Mouse (Mus musculus) liver, postnatal 0 days (tissue): ENCODE measurements around the gene Bace1. TPM values are rescaled to one million over a fixed set of nuclear protein-coding genes. Genes with fewer than 3 reads are reported as not detected.

Experiments
- ATAC-seq: fragments of 200-750 bp; cut with Nextera tagmentation; 2 replicates; pipeline ENCODE4 v1.8.0; 2017; ENCODE audit warnings: mild to moderate bottlenecking, moderate library complexity
- DNase-seq: peaks from one replicate; pipeline ENCODE4 v3.0.0-alpha.2; 2016
- H3K27ac ChIP-seq: fragments of 300-500 bp; sonication (generic); 2 replicates; pipeline ENCODE4 v1.5.1; 2014; ENCODE audit warnings: antibody characterized with exemption, moderate library complexity, mild to moderate bottlenecking, low read depth
- H3K27me3 ChIP-seq: fragments of 300-500 bp; sonication (generic); 2 replicates; pipeline ENCODE4 v1.6.1; 2014; ENCODE audit warnings: low read length, control low read depth, mixed read lengths; ENCODE audit not compliant: insufficient read depth
- H3K36me3 ChIP-seq: fragments of 300-500 bp; sonication (generic); replicated peaks from 2 replicates; pipeline ENCODE4 v1.6.1; 2014; ENCODE audit warnings: mild to moderate bottlenecking, control low read depth, low read length, moderate library complexity, mixed read lengths; ENCODE audit not compliant: insufficient read depth
- H3K4me1 ChIP-seq: fragments of 300-500 bp; sonication (generic); 2 replicates; pipeline ENCODE4 v1.6.1; 2014; ENCODE audit warnings: antibody characterized with exemption, mild to moderate bottlenecking, control low read depth; ENCODE audit not compliant: insufficient read depth
- H3K4me2 ChIP-seq: fragments of 300-500 bp; sonication (generic); 2 replicates; pipeline ENCODE4 v1.6.1; 2014; ENCODE audit warnings: low read depth, mild to moderate bottlenecking, low read length, moderate library complexity, mixed read lengths
- H3K4me3 ChIP-seq: fragments of 300-500 bp; sonication (generic); 2 replicates; pipeline ENCODE4 v1.5.1; 2014; ENCODE audit warnings: low read depth, low read length
- H3K9ac ChIP-seq: fragments of 300-500 bp; sonication (generic); replicated peaks from 2 replicates; pipeline ENCODE4 v1.6.1; 2014; ENCODE audit warnings: mild to moderate bottlenecking, moderate library complexity
- H3K9me3 ChIP-seq: fragments of 300-500 bp; sonication (generic); 2 replicates; pipeline ENCODE4 v1.6.1; 2016; ENCODE audit warnings: mild to moderate bottlenecking, control low read depth, low read length, mixed read lengths
- CTCF ChIP-seq: sonication (generic); IDR thresholded peaks from 2 replicates; pipeline ENCODE4 v1.5.1; 2016; ENCODE audit warnings: antibody characterized with exemption, low read depth
- EP300 ChIP-seq: IDR thresholded peaks from 2 replicates; pipeline ENCODE4 v1.6.1; 2016; ENCODE audit warnings: antibody characterized with exemption, low read depth, mild to moderate bottlenecking
- WGBS: fragments of 180-500 bp; shearing (Covaris S2); extraction: QIAGEN DNeasy Blood & Tissue Kit; methylation state at CpG from one replicate; pipeline ENCODE4 v1.1.7; 2014; ENCODE audit not compliant: insufficient replicate concordance; 5-methylcytosine and 5-hydroxymethylcytosine counted together
- polyA plus RNA-seq: library from polyadenylated mRNA; unstranded; fragments of >200 nt; fragmentation: Nextera tagmentation; extraction: Ambion mirVana; gene quantifications from 2 replicates; pipeline ENCODE4 v1.2.1, GENCODE M21; 2015

Bace1 gene
- 8.3 and 10.7 TPM in 2 replicates for polyA plus RNA-seq

DNA sequence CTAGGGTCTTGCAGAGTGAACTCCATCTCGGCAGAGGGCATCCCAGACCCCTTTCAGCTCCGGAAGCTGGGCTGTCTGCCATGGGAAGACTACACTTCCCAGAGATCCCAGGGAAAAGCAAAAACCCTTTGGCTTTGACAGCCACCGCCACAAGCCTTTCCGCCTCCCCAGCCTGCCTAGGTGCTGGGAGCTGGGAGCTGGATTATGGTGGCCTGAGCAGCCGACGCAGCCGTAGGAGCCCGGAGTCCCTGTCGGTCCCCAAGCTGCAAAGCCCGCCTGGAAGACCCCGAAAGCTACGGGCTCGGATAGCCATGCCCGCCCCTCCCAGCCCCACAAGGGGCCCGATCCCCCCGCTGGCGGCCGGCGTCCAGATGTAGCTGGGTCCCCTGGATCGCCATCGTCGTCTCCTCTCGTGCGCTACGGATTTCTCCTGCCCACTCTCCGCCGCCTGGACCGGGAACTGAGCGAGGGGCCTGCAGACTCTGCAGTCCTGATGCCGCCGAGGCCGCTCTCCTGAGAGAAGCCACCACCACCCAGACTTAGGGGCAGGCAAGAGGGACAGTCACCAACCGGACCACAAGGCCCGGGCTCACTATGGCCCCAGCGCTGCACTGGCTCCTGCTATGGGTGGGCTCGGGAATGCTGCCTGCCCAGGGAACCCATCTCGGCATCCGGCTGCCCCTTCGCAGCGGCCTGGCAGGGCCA, at the start of gene Bace1:
Bace1 (plus strand) TSS at position 147 of the 705 bp plus-strand sequence.
- H3K27ac ChIP-seq: peak within 1 kb of the TSS; percentile 67
- 1% methylated on average over 40 of the region's 40 CpGs for WGBS
- H3K9ac ChIP-seq: peak within 1 kb of the TSS; percentile 85
- H3K36me3 ChIP-seq: no peaks in the 10 kb centered on the region
- H3K9me3 ChIP-seq: no peaks in the 10 kb centered on the region
- ATAC-seq (peak; percentile 52), DNase-seq (peak; percentile 60)
- H3K4me1 ChIP-seq: peaks cover 25% of the 10 kb centered on the region
- H3K4me2 ChIP-seq: peak within 1 kb of the TSS; percentile 86
- no peaks in the 10 kb centered on the region for H3K27me3 ChIP-seq
- peak within 1 kb of the TSS; percentile 75 for H3K4me3 ChIP-seq
- no peak for TF ChIP-seq EP300
- peak; percentile 37 for TF ChIP-seq CTCF

- Histone ChIP-seq H3K9ac (no peak overlapping the region), H3K4me2 (no peak overlapping the region), H3K4me1 (peaks cover 17% of the 10 kb centered on the region), H3K9me3 (no peaks in the 10 kb centered on the region), H3K36me3 (peaks cover 6% of the 10 kb centered on the region; the same call in 1 of the 2 replicates), H3K27ac (no peak overlapping the region), H3K27me3 (no peaks in the 10 kb centered on the region), H3K4me3 (no peak overlapping the region)
- WGBS: 78% methylated on average over 8 of the region's 8 CpGs
- no peak for TF ChIP-seq CTCF
- TF ChIP-seq EP300: no peak
- DNase-seq (no peak), ATAC-seq (no peak)
Measured at GRCm38 (mm10) chr9:45791456-45792142, 46.8 kb upstream of the Bace1 start.

DNA sequence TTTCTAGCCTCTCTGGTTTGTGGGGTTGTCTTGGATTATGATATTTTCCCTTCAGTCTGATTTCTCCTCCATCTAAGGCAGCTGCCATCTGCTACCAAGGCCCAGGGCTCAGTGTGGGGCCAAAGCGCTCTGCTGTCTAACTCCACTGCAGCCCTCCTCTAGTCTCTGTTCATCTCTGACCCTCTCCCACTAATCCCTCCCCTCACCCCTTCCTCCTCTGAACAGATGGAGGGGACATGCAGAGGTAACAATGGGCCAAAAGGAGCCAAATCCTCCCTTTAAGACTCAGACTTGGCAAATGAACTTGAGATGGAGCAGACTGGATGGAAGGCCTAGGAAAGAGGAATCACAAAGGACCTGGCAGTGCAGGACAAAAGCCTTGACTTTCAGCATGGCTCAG, 46.1 kb upstream of the Bace1 start:
- ATAC-seq (no peak), DNase-seq (no peak)
- Histone ChIP-seq H3K4me1 (peaks cover 14% of the 10 kb centered on the region), H3K4me3 (no peak overlapping the region), H3K27me3 (no peaks in the 10 kb centered on the region), H3K9me3 (no peaks in the 10 kb centered on the region), H3K9ac (no peak overlapping the region), H3K4me2 (no peak overlapping the region), H3K36me3 (peaks cover 6% of the 10 kb centered on the region; the same call in 1 of the 2 replicates), H3K27ac (no peak overlapping the region)
- no peak for TF ChIP-seq EP300
- 92% methylated on average over 1 of the region's 1 CpGs for WGBS

DNA sequence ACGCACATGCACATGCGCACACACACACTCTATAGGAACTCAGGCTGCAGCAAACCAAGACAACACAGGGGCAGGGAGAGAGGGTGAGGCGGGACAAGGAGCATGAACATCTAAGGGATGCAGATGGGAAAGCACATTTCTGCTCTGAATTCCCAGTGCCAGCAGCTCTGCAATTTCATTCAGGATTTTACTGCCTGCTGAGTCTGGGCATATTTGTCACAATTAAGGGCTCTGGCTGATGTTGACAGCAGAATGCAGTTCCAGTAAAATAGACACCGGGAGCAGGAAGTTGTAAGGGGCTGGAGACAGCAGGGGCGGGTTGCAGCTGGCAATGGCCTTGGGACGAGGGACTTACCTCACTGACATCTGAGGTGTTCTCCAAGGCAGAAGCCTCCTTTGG, 44.7 kb upstream of the Bace1 start:
- DNase-seq (no peak), ATAC-seq (no peak)
- WGBS: 79% methylated on average over 6 of the region's 6 CpGs
- no peak overlapping the region for H3K27ac ChIP-seq
- no peaks in the 10 kb centered on the region for H3K9me3 ChIP-seq
- no peak overlapping the region for H3K4me3 ChIP-seq
- TF ChIP-seq CTCF (no peak), EP300 (no peak)
- peaks cover 6% of the 10 kb centered on the region; the same call in 1 of the 2 replicates for H3K36me3 ChIP-seq
- no peaks in the 10 kb centered on the region for H3K27me3 ChIP-seq
- no peak overlapping the region for H3K9ac ChIP-seq
- H3K4me2 ChIP-seq: no peak overlapping the region
- H3K4me1 ChIP-seq: peaks cover 3% of the 10 kb centered on the region; the same call in 1 of the 2 replicates

- Histone ChIP-seq H3K36me3 (peaks cover 6% of the 10 kb centered on the region; the same call in 1 of the 2 replicates), H3K4me1 (no peaks in the 10 kb centered on the region), H3K4me2 (no peak overlapping the region), H3K27me3 (no peaks in the 10 kb centered on the region), H3K4me3 (no peak overlapping the region), H3K27ac (no peak overlapping the region), H3K9me3 (no peaks in the 10 kb centered on the region), H3K9ac (no peak overlapping the region)
- TF ChIP-seq EP300: no peak
- no peak for TF ChIP-seq CTCF
- no peak for ATAC-seq
- DNase-seq: no peak
- 61% methylated on average over 5 of the region's 5 CpGs for WGBS
Measured at GRCm38 (mm10) chr9:45795722-45796121, 42.7 kb upstream of the Bace1 start.

DNA sequence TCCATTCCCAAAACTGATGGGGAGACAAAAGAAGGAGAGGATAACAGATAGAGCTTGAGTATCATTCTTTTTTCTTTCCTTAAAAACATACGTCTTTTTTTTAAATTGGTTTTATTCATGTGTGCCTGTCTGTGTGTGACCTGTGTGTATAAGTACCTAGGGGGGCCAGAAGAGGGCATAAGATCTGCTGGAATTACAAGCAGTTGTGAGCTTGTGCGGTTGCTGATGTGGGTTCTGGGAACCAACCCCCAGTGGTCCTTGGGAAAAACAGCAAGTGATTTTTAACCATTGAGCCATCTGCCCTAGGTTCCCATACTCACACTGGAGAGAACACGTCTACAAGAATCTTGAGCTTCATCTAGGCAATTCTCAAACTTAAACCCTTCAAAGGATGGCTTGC, 41.1 kb upstream of the Bace1 start:
- ATAC-seq (no peak), DNase-seq (no peak)
- Histone ChIP-seq H3K9ac (no peak overlapping the region), H3K27me3 (no peaks in the 10 kb centered on the region), H3K36me3 (peaks cover 8% of the 10 kb centered on the region; the same call in 1 of the 2 replicates), H3K4me2 (no peak overlapping the region), H3K27ac (no peak overlapping the region), H3K4me1 (no peaks in the 10 kb centered on the region), H3K9me3 (no peaks in the 10 kb centered on the region), H3K4me3 (no peak overlapping the region)
- TF ChIP-seq EP300 (no peak), CTCF (peak; percentile 32; the same call in 1 of the 2 replicates)
- WGBS: 77% methylated on average over 3 of the region's 3 CpGs
